Mouse (Mus musculus) spleen, adult 2 months (tissue): ENCODE measurements around the gene Btbd19.

Source experiments
- CTCF ChIP-seq: fragments of 200-500 bp; IDR thresholded peaks from 2 replicates; pipeline ENCODE4 v1.5.1; 2011; ENCODE audit warnings: mild to moderate bottlenecking, inconsistent platforms; ENCODE audit not compliant: insufficient read depth, insufficient read length, insufficient replicate concordance; ENCODE audit errors: extremely low read depth
- POLR2A ChIP-seq: fragments of 200-500 bp; IDR thresholded peaks from 2 replicates; pipeline ENCODE4 v1.6.1; 2011; ENCODE audit warnings: low read depth, low read length, inconsistent platforms

DNA sequence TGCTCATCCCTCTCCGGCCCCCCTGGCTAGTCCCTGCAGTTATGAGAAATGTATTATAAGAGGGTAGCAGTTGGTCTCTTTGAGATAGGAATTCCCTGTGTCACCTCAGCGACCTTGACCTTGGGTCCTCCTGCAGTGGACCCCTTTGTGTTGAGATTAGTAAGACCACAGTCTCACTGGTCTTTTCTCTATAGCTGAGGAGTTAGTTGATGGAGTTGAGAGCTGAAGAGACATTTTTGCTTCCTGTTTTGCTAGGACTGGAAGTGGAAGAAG lies 26.8 kb downstream of the Btbd19 start:
- TF ChIP-seq CTCF: no peak
- TF ChIP-seq POLR2A: no peak
